Mouse (Mus musculus): Measurements from ENCODE around the gene Ralgps2.

Ralgps2 gene

GRCm38 (mm10) chr1:156770845-156771244 lies 168.6 kb downstream of the Ralgps2 start:
- DNase-seq (ENCODE audit: low spot score in 2 of 2), result no peak

- no peak for DNase-seq (ENCODE audit: low spot score in 2 of 2)
These were observed 169.7 kb downstream of the Ralgps2 start for GRCm38 (mm10) chr1:156769621-156770297.

GRCm38 (mm10) chr1:156769163-156769562 lies 170.3 kb downstream of the Ralgps2 start:
- no peak for DNase-seq (ENCODE audit: low spot score in 2 of 2)

- DNase-seq (ENCODE audit: low spot score in 2 of 2), result no peak
These were observed 174.1 kb downstream of the Ralgps2 start for GRCm38 (mm10) chr1:156765311-156765710.

- no peak for DNase-seq (ENCODE audit: low spot score in 2 of 2)
These were observed 174.8 kb downstream of the Ralgps2 start for GRCm38 (mm10) chr1:156764584-156764983.

GRCm38 (mm10) chr1:156763280-156763679 lies 176.1 kb downstream of the Ralgps2 start:
- no peak for DNase-seq (ENCODE audit: low spot score in 2 of 2)

- no peak for DNase-seq (ENCODE audit: low spot score in 2 of 2)
These were observed 178.0 kb downstream of the Ralgps2 start for GRCm38 (mm10) chr1:156761430-156761801.

- no peak for DNase-seq (ENCODE audit: low spot score in 2 of 2)
These were observed 178.6 kb downstream of the Ralgps2 start for GRCm38 (mm10) chr1:156760549-156761429.

- DNase-seq (ENCODE audit: low spot score in 2 of 2), result no peak
These were observed 181.1 kb downstream of the Ralgps2 start for GRCm38 (mm10) chr1:156758326-156758725.

- DNase-seq (ENCODE audit: low spot score in 2 of 2), result no peak
These were observed 184.6 kb downstream of the Ralgps2 start for GRCm38 (mm10) chr1:156754608-156755413.

Data from urinary bladder, postnatal 36 days (tissue).